Mouse (Mus musculus) spleen, adult 2 months (tissue): Measurements from ENCODE around the gene Pheta2. TPM values are rescaled to one million over a fixed set of nuclear protein-coding genes. Genes with fewer than 3 reads are reported as not detected.
"Not testable (repeated sequence)": the region's sequence is repeated elsewhere in the genome, so short reads cannot be mapped to it uniquely, and the experiment has no call there.

Experiments
- DNase-seq, 2 experiments: peaks; one replicate each; pipeline versions ENCODE4 v3.0.0 to v3.0.0-alpha.2; 2012 to 2021; ENCODE audit warnings: low spot score in 2 of 2, low read depth in 1 of 2
- H3K27ac ChIP-seq: fragments of 200-500 bp; 2 replicates; pipeline ENCODE4 v1.5.1; 2012; ENCODE audit warnings: low read length, inconsistent platforms; ENCODE audit not compliant: insufficient read depth
- H3K27me3 ChIP-seq: fragments of 200-500 bp; 2 replicates; pipeline ENCODE4 v1.6.1; 2012; ENCODE audit warnings: mild to moderate bottlenecking, moderate library complexity, low read length, inconsistent platforms; ENCODE audit not compliant: control insufficient read depth, insufficient read depth
- H3K36me3 ChIP-seq: fragments of 200-500 bp; 2 replicates; pipeline ENCODE4 v1.6.1; 2012; ENCODE audit warnings: mild to moderate bottlenecking, low read length, inconsistent platforms; ENCODE audit not compliant: control insufficient read depth, insufficient read depth
- H3K4me1 ChIP-seq: fragments of 200-500 bp; 2 replicates; pipeline ENCODE4 v1.6.1; 2011; ENCODE audit warnings: inconsistent platforms; ENCODE audit not compliant: control insufficient read depth, insufficient read depth, insufficient read length
- H3K4me3 ChIP-seq: fragments of 200-500 bp; 2 replicates; pipeline ENCODE4 v1.5.1; 2011; ENCODE audit warnings: mild to moderate bottlenecking, inconsistent platforms; ENCODE audit not compliant: insufficient read depth, insufficient read length; ENCODE audit errors: extremely low read depth
- CTCF ChIP-seq: fragments of 200-500 bp; IDR thresholded peaks from 2 replicates; pipeline ENCODE4 v1.5.1; 2011; ENCODE audit warnings: mild to moderate bottlenecking, inconsistent platforms; ENCODE audit not compliant: insufficient read depth, insufficient read length, insufficient replicate concordance; ENCODE audit errors: extremely low read depth
- POLR2A ChIP-seq: fragments of 200-500 bp; IDR thresholded peaks from 2 replicates; pipeline ENCODE4 v1.6.1; 2011; ENCODE audit warnings: low read depth, low read length, inconsistent platforms
- WGBS: fragments of 180-500 bp; shearing (Covaris S2); methylation state at CpG from one replicate; pipeline ENCODE4 v1.1.7; 2018; 5-methylcytosine and 5-hydroxymethylcytosine counted together
- polyA plus RNA-seq: library from polyadenylated mRNA; depleted of rRNA; stranded (reverse); fragments of >200 nt; gene quantifications from 2 replicates; pipeline ENCODE4 v1.2.3, GENCODE M21; 2012

Gene Pheta2
- polyA plus RNA-seq, 1 experiment: 5.5 TPM

DNA sequence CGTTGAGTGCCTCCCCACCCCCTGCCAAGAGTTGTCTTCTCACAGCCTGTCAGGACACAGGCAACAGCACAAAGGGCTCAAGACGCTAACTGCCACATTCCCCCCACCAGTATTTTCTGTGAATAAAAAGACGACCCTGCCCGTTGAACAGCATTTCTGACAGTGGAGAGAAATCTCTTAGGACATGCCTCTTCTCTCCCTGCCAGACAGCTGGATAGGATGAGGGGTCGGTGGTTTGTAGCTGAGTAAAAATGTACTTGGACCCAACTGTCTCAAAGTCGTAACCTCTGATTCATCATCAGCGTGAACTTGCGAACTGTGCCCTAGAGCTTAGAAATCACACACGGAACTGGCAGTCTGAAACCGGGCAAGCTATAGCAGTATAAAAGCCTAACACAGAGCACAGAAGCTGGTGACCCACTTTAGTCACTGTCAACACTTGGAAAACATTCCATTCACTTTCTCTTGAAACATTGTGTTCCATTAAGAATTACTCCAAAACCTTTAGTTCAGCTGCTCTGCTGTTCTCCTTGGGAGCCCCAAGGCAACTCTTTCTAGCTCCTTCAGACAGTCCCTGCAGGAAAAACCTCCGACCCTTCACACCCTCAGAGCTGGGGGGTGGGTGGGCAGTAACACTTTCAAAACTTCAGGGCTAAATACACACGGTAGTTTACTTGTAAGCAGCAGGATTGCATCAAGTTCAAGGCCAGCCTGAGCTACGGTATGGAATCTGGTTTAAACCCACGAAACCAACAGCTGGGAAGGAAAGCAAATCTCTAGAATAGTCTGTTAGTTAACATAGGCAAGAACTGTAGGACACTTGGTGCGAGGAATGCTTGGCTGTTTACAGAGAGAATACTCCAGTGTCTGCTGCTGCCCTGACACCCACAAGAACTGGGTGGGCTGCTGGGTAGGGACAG is 39.8 kb downstream of the Pheta2 start:
- Histone ChIP-seq H3K4me1 (0 out of 2 replicates have a peak, but pooled peaks cover 3% of the 10 kb centered on the region), H3K4me3 (no peak overlapping the region), H3K36me3 (no peaks in the 10 kb centered on the region), H3K27ac (peak overlapping the region; percentile 52), H3K27me3 (no peaks in the 10 kb centered on the region)
- 75% methylated on average over 15 of the region's 15 CpGs for WGBS
- TF ChIP-seq POLR2A (no peak), CTCF (no peak)
- DNase-seq: no peak

GRCm38 (mm10) chr15:82379511-82379870 is 40.7 kb downstream of the Pheta2 start:
- DNase-seq: no peak

DNA sequence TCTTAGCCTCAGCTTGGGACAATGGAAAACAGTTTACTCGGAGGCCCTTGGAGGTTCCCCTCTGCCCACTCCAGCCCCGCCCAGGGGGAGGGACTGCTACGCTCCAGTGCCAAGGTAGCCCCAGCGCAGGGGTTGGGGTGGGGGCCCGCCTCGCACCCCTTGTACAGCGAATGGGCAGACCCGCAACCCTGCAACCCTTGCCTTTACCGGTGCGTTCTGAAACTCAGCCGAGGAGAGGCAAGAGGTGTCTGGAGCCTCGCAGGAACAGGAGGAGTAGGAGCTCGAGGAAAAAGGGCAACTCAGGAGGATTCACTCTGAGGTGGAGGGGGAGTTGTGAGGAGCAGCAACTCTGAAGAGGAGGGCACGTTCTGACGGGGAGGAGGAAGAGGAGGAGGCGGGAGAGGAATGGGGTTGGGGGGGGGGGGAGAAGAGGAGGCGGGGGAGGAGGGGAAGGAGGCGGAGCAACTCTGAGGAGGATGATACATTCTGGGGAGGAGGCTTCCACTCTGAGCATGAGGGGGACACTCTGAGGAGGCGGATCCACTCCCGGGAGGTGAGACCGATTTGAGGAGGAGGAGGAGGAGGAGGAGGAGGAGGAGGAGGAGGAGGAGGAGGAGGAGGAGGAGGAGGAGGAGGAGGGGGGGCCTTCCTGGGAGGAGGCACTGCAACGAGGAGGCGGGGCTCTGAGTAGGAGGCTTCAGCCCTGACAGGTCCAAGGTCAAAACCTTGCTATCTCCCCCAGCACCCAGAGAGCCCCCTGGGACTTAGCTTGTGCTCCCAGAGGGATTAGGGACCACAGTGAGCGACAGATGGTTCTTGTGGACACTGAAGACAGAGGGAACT is 41.4 kb downstream of the Pheta2 start, which contains the start of gene Cyp2d22:
TSS of gene Cyp2d22 (minus strand) at position 390 of the 843 bp plus-strand sequence.
- peak within 1 kb of the TSS; percentile 73 for H3K4me3 ChIP-seq
- H3K27me3 ChIP-seq: no peaks in the 10 kb centered on the region
- no peaks in the 10 kb centered on the region for H3K36me3 ChIP-seq
- peak in 1 of 2 experiments; percentile 41 for DNase-seq
- WGBS: 4% methylated on average over 17 of the region's 24 CpGs
- 0 out of 2 replicates have a peak, but pooled peaks cover 3% of the 10 kb centered on the region for H3K4me1 ChIP-seq
- H3K27ac ChIP-seq: peak within 1 kb of the TSS; percentile 80
- no peak for TF ChIP-seq CTCF
- TF ChIP-seq POLR2A: no peak

More at GRCm38 (mm10) chr15:82379511-82379870, 40.7 kb downstream of the Pheta2 start:
- Histone ChIP-seq H3K27ac (peak overlapping the region; percentile 80), H3K4me1 (0 out of 2 replicates have a peak, but pooled peaks cover 3% of the 10 kb centered on the region), H3K36me3 (no peaks in the 10 kb centered on the region), H3K27me3 (no peaks in the 10 kb centered on the region), H3K4me3 (peak overlapping the region; percentile 73)
- WGBS: 55% methylated on average over 7 of the region's 7 CpGs
- TF ChIP-seq POLR2A (no peak), CTCF (no peak)

- WGBS: 51% methylated on average over 7 of the region's 7 CpGs
- H3K27ac ChIP-seq: peak overlapping the region; percentile 22; the same call in 1 of the 2 replicates
- peak overlapping the region; percentile 73; the same call in 1 of the 2 replicates for H3K4me3 ChIP-seq
- TF ChIP-seq CTCF (no peak), POLR2A (no peak)
- 0 out of 2 replicates have a peak, but pooled peaks cover 3% of the 10 kb centered on the region for H3K4me1 ChIP-seq
- no peaks in the 10 kb centered on the region for H3K36me3 ChIP-seq
- no peaks in the 10 kb centered on the region for H3K27me3 ChIP-seq
- DNase-seq: no peak
These were observed 41.9 kb downstream of the Pheta2 start for GRCm38 (mm10) chr15:82380714-82381062.

DNA sequence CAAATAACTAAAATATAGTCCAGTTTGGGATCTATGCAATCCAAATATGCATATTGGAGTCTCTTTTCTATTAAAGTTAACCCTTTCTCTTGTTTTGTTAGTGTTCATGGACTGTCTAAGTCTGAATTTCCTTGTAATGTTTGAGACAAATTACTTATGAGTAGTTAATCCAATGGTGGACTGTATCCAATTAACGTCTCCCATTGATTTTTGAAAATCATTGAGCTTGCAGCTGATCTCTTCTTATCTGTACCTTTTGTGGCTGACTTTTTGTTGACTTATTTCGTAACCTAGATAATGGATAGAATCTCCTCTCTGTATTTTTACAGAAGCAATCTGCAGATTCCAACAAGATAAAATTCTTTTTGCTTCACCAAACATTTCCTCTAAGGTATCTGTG is 43.7 kb downstream of the Pheta2 start:
- 87% methylated on average over 2 of the region's 2 CpGs for WGBS
- 0 out of 2 replicates have a peak, but pooled peaks cover 3% of the 10 kb centered on the region for H3K4me1 ChIP-seq
- H3K36me3 ChIP-seq: no peaks in the 10 kb centered on the region
- H3K27ac ChIP-seq: no peak overlapping the region
- TF ChIP-seq POLR2A: no peak
- no peak for TF ChIP-seq CTCF
- H3K4me3 ChIP-seq: no peak overlapping the region
- DNase-seq: no peak
- no peaks in the 10 kb centered on the region for H3K27me3 ChIP-seq

- DNase-seq: no peak
- Histone ChIP-seq H3K36me3 (no peaks in the 10 kb centered on the region), H3K4me3 (no peak overlapping the region), H3K27ac (no peak overlapping the region), H3K27me3 (no peaks in the 10 kb centered on the region), H3K4me1 (no peaks in the 10 kb centered on the region)
- TF ChIP-seq POLR2A (no peak), CTCF (no peak)
- 89% methylated on average over 2 of the region's 2 CpGs for WGBS
These were observed 47.0 kb downstream of the Pheta2 start for GRCm38 (mm10) chr15:82385729-82386128.

- H3K36me3 ChIP-seq, DNase-seq, H3K27me3 ChIP-seq, H3K4me3 ChIP-seq, H3K27ac ChIP-seq, H3K4me1 ChIP-seq: not testable (repeated sequence)
- 91% methylated on average over 10 of the region's 10 CpGs for WGBS
These were observed 51.2 kb downstream of the Pheta2 start for GRCm38 (mm10) chr15:82389916-82390315.

DNA sequence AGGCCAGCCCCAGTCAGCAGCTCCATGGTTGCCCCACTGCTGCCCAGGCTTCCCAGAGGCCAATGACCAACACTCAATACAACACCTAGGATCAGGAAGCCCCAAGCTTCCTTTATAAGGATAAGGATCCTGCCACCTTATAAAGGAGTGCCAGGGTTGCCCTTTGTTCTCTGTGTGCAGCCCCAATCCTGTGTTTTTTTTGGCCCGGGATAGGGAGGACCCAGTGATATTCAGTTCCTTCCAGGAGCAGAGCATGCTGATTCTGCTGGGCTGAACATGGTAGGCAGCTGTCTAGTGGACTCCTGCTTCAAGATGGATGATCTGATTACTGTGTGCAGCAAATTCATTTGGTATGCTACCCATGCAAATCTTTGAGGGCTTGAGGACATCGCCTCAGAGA is 55.2 kb downstream of the Pheta2 start, which contains the start of gene Cyp2d11:
TSS of gene Cyp2d11 (minus strand) at position 101 of the 400 bp plus-strand sequence.
- not testable (repeated sequence) for H3K27ac ChIP-seq, H3K4me3 ChIP-seq, H3K27me3 ChIP-seq, H3K36me3 ChIP-seq, H3K4me1 ChIP-seq, DNase-seq
- 86% methylated on average over 2 of the region's 2 CpGs for WGBS
